Mouse (Mus musculus): Measurements from ENCODE around the gene Abca17. TPM values are rescaled to one million over a fixed set of nuclear protein-coding genes. Genes with fewer than 3 reads are reported as not detected.
A peak's percentile ranks its signal among the peaks of the same experiment; 100 is the strongest.

Abca17 gene
- under 1 TPM in 1 of 2 experiments, not detected in 1; 0.05 TPM for total RNA-seq (2021)
- long read RNA-seq, experiment 1, result 0 reads
- long read RNA-seq, experiment 2, result 0 reads

DNA sequence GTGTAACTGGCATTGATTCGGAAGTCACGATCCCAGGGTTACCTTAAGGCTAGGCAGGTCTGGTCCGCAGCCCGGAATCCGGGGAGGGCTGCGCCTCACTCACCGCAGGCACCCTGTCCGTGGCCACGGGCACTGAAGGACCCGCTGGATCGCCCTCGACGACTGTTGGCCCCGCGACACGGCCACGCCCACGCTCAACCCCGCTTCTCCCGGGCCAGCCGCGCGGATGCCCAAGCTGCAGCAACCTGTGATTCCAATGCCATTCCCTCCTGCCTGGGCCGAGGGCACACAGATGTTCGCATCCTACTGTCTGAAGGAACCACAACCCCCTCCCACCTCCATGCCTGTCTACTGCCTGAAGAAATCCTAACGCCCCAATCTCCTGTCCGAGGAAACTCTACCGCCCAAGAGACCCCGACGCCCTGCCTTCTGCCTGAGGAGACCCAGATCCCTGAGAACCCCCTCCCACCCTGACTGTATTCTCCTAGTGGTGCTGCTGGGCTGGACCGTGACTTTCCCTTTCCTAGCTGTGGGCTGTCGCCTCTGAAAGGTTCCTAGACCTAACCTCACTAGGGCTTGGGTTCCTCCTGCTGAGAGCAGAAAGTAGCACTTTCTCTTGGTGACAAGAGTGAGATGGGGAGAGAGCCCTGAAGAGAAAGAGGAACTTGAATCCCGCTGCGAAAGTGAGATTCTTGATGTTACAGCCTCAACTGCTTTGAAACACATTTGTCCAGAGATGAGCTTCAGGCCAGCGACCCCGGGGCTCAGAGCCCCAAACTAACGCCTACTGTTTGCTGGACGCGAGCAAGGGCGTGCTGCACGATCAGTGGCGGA, at the start of gene Abca17:
Abca17 (minus strand) TSS at position 143 of the 834 bp plus-strand sequence.
- DNase-seq, result peak; percentile 20 to 25

- DNase-seq, result peak in 1 of 2 experiments; percentile 18
Observed at GRCm38 (mm10) chr17:24394456-24394855, 43.6 kb upstream of the Abca17 start.

DNA sequence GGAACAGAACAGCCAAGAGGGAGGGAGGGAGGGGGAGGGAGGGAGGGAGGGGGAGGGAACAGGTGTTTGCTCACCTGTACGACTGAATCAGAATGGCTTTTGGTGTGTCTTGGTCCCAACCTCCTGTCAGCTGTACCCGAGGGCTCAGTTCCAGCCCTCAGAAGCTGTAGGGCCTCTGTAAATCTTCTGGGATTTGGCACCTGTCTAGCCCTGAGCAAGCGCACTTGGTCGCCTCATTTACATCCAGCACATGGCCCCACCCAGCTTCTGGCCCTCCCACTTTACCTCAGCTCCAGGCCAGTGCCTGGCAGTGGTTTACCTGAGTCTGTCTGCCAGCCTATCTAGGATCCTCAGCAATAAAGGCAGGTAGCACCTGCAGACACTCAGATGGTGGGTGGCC, 42.7 kb upstream of the Abca17 start:
- no peak for DNase-seq

DNA sequence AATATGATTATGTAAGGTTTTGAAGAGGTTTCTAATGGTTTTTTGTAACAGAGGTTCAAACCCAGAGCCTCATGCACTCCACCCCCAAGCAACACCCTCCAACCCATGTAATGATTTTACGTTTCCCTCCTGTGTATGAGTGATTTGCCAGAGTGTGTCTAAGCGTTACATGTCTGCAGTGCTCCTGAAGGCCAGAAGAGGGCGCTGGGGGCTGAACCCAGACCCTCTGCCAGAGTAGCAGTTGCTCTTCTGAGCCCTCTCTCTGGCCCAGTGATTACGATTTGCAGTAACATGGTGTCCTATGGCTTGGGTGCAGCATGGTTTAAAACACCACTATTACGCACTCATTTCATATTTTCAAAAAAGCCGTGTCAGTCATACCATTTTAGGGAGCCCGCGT, 40.3 kb upstream of the Abca17 start:
- no peak for DNase-seq

DNA sequence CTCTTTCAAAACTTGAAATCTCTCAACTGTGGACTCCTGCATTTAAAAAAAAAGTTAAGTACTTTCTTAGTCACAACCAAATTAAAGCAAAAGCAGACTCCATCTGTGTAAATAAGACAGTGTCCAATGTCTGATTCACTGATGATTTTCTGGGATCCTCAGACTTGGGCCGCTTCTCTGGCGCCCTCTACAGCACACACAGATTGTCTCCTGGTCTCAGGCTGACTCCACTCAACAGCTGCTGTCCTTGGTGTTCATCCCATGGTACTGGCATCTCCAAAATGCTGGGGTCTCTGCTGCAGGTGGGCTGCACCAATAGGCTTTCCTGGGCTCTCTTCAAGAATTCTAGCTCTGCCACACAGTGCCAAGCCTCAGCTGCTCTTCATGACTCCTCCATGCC, 39.0 kb upstream of the Abca17 start:
- DNase-seq, result peak; percentile 44 to 70

DNA sequence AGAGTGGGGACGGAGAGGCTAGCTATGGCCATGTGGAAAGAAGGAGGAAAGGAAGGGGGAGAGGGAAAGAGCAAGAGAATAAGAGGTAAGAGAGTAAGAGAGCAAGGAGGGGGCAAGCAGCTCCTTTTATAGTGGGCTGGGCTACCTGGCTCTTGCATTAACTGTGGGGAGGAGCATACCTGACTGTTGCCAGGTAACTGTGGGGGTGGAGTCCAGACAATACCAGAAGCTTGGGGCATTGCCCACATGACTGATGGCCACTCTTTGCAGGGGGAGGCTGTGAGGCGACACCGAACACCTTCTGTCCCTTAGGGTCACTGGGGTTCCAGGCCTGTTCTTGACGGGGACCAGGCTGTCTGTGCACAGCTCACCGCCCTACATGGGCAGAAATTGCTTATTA, 37.8 kb upstream of the Abca17 start:
- no peak for DNase-seq

DNA sequence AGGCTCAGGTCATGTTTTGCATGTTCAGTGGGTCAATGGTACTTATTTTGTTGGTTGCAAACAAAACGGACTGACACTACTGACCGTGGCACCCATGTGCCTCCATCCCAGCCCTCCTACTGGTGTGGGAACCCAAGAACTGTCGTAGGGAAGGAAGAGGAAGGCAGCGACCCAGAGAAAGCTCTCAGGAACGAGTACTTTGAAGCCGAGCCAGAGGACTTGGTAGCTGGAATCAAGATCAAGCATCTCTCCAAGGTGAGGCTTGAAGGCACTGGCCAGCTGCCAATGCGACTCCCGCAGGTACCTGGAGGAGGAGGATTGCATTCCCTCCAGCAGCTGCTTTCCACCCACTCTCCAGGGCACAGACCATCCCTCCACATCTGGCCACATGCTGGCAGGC, 32.9 kb upstream of the Abca17 start:
- no peak for DNase-seq

DNA sequence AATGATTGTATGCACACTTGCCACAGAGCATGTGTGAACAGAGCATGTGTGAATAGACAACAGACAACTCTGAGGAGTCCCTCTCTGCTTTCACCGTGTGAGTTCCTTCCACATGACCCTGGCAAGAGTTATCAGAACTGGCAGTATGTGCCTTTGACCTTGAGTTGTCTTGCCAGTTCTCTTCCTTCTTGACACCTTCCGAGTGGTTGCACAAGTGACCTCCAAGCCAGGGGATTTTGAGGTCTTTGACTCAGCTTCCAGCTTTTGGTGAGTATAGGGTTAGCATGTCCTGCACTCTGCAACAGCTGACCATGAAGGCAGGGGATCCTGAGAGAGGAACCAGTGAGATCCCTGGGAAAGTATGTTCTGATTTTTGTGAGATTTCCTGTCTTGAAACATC, 27.6 kb upstream of the Abca17 start:
- DNase-seq, result no peak

GRCm38 (mm10) chr17:24375886-24376285, 25.0 kb upstream of the Abca17 start:
- no peak for DNase-seq

- DNase-seq, result peak in 1 of 2 experiments; percentile 6
Observed at GRCm38 (mm10) chr17:24375094-24375712, 24.3 kb upstream of the Abca17 start.

- DNase-seq, result no peak
Observed at GRCm38 (mm10) chr17:24365863-24366262, 15.0 kb upstream of the Abca17 start.

DNA sequence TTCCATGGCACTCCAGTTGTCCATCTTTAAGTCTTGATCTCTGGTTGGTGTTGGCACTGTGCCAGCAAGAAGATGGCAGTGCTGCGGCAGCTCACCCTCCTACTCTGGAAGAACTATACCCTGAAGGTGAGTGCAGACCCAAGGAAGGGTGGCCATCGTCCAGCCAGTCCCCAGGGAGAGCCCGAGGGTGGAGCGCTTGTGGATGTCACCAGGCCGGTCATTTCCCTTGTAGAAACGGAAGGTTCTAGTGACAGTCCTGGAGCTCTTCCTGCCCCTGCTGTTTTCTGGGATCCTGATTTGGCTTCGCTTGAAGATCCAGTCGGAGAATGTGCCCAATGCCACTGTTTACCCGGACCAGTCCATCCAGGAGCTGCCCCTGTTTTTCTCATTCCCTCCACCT, 13.6 kb upstream of the Abca17 start:
- DNase-seq, result no peak

DNA sequence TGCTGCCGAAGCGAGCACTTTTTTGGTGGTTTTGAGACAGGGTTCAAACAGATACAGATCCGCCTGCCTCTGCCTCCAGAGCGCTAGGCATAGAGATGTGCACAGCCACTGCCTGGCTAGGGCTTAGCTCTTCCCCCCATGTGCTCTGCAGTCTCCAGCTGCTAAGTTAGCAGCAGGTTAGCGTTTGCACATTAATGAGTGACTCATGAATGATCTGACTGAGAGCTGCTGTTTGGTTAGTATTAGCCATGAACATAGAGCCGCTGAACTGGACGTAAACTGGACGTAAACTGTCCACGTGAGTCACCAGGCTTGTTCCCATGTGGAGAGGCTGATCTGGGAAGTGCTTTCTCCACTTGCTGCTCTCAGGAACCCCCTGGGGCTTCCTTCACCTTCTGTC, 11.7 kb upstream of the Abca17 start:
- no peak for DNase-seq

DNA sequence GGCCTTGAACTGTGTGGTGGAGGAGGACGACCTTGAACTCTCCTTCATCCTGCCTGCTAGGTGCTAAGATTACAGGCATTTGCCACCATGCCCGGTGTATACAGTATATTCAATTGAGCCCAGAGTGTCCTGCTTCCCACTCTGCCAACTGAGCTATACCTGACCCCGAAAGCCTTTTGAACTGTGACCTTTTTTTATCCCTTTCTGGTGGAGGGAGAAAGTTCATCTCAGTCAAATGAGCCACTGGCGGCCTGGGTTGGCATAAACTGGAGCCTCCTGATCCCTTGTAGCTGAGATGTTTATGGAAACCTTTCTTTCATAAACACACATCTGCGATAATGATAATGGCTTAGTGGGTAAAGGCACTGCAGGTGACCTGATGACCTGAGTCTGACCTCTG, 10.4 kb upstream of the Abca17 start:
- no peak for DNase-seq

DNA sequence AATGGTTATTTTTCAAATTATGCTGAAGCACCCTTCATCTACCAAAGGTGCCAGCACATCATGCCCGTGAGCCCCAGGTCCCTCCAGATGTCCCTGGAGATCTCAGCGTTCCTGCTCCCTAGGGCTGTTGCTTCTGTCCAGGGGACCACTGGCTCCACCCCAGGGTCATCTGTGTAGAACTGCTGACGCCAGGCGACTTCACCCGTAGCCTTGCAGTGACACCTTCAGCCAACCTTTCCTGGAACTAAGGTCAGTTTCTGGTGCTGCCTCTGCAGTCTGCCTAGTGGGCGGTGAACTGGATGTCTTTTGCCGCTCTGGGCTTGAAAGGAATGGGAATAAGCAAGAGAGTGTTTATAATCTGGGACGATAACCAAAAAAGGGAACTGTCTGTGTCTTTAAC, 10.0 kb upstream of the Abca17 start:
- DNase-seq, result no peak

- no peak for DNase-seq
Observed at GRCm38 (mm10) chr17:24359903-24360302, 9.0 kb upstream of the Abca17 start.

DNA sequence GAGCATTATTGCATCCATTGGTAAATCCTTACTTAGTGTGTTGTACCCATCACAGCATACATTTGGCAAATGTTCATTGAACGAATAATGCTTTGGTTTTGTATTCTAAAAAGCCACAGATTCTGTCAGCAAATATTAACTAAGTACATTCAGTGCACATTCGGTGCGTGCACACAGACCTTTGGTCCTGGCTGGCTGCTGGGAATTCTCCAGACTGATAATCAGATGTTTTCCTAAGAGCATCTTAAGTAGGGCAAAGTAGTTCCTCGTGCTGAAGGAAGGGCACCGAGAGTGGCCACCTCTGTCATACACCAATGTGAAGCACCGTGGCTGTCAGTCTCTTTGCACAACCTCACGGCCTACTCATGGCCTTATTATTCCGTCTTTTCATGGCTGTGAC, 8.1 kb upstream of the Abca17 start:
- no peak for DNase-seq

- no peak for DNase-seq
Observed at GRCm38 (mm10) chr17:24355284-24355683, 4.4 kb upstream of the Abca17 start.

DNA sequence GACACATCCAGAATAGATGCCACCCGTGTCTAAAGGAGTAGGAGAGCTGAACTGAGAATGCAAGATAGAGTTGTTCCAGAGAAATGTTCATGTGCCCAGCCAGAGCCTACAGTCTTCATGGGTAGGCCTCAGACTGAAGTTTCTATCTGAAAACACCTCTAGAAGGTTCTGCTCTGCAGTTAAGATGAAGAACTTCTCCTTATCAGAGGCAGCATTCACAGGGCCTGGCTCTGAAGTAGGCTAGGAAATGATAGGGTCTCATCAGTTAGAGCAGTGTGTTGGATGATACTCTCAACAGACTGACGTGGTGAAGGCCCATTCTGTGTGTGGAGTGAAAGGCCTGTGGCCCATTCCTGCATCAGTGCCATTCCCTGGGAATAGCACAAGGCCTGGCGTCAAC, 3.1 kb upstream of the Abca17 start:
- no peak for DNase-seq

DNA sequence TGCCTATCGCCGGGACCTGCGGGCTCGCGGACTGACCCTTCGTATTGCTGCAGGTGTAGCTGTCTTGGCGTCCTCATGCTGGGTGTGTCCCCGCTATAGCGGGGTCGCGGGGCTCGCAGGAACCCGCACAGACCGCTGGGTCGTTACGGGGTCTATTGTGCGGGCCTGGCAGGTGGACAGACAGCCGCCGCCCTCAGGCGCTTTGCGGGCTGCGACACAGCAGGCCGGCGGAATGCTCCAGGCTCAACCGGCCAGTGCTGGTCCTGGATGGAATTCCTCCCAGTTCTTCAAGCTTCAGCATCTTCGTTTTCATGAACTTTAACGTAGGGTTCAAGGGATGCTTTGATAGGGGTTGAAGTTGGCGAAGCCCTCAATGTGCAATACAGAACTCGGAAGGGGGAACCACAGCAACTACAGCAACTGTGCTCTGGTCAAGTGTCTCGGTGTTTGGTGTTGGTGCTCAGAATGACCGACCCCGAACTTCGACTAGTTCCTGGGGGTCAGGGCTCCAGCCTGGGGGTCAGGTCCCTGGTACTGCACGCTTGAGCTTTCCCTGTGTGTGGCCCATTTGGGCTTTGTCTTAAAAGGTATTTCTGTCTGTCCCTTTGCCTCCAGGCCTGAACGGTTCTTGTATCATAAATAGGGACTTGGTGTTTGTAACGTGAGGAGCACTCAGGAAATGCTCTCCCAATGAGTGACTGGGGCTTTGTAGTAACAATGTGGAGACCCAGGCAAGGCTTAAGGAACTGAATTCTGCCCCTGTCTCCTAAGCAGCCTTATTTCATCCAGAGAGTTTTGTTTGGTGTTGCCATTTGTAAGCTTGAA, 1.7 kb upstream of the Abca17 start:
- peak in 1 of 2 experiments; percentile 14 for DNase-seq

- peak; percentile 95 to 97 for DNase-seq
Observed at GRCm38 (mm10) chr17:24351760-24352357, 991 bp upstream of the Abca17 start, which contains the start of gene Abca3. Gene Abca3 (plus strand): TSS chr17:24351950.

DNA sequence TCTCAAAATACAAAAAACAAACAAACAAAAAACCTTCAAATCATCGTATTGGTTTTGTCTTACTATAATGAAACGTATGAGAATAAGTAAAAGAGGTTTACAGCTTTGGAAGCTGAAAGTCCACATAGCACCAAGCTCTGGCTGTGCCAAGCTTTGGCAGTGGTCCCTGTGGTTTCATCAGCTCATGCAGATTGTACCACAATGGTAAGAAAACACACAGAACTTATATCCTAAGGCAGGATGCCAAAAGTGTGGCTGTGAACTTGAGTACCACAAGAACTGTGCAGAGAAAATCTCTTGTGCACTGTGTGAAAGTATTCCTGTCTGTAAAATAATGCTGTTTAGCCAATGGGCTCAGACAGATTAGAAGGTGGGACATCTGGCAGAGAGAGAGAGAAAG, 1.7 kb downstream of the Abca17 start:
- DNase-seq, result no peak
